Mouse (Mus musculus): ENCODE measurements around the gene Catsper3. TPM values are rescaled to one million over a fixed set of nuclear protein-coding genes. Genes with fewer than 3 reads are reported as not detected.

Gene Catsper3
- total RNA-seq (2021) = under 1 TPM in 1 of 2 experiments, not detected in 1; 0.22 TPM
- long read RNA-seq, experiment 1 = 0 reads
- long read RNA-seq, experiment 2, partial matches to known transcripts = 0 of 2 reads
- long read RNA-seq, experiment 2, other reads (novel, unspliced or antisense) = 2 of 2 reads

- intact Hi-C loops (cut with DNase I; ENCODE audit: low total_unique reads) = no loop called here
- no peak for DNase-seq
Observed at GRCm38 (mm10) chr13:55784268-55784667, at the start of gene Catsper3. TSS of gene Catsper3 (plus strand) at chr13:55784568.

DNA sequence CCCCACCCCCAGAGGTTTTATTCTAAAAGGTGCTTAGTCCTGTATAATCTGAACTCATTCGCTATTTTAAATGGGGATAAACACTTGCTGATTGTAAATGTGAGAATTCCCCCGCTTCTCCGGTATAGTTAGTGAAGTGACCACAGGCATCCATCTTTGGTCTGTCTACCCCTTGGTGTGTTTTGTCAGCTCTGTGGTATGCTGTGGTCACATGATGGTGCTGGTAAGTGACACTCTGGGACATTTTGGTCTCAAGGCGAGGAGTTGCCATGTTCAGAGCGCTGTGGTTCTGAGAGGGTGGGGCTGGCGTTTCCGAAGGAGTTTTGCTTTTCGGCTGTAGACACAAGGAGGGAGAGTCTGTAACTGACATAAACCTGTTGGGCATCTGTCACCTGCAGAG, 46.5 kb upstream of the Catsper3 start:
- intact Hi-C loops (cut with DNase I; ENCODE audit: low total_unique reads) = no loop called here
- DNase-seq = no peak

DNA sequence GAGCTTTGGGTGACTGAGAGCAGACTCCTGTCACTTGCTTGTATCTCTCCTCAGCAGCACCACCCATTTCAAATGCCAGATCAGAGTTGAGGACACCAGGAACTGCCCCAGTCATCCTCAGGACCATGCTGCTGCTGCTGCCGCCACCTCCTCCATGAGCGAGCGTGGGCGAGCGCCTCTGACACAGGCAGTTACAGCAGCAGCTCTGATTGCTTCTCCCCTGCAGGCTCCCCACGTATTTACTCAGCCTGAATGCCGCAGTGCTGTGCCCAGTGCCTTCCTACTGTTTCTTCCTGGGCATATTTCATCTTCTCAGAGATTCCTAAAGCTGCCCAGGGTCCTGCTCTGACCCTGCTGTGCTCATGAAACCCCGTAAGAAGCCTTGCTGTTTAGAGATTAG, 42.1 kb upstream of the Catsper3 start:
- DNase-seq = no peak
- intact Hi-C loops (cut with DNase I; ENCODE audit: low total_unique reads) = no loop called here

DNA sequence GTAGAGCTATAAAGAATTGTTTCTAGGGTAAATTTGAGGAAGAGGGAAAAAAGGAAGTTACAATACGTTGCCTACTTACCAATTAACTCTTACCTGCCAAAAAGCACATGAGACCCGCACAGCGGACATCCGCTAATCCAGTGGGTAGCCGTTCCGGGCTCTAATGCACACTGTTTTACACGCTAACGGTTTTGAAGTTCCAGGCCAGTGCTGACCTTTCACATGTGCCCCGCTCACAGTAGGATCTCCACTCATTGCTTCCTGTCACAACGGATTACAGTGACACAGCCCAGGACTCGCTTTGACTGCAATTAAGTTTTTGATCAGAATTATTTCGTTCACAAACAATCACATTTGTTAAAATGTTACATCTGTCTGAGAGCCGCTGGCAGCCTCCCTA, 30.0 kb upstream of the Catsper3 start:
- no peak for DNase-seq
- intact Hi-C loops (cut with DNase I; ENCODE audit: low total_unique reads) = no loop called here

DNA sequence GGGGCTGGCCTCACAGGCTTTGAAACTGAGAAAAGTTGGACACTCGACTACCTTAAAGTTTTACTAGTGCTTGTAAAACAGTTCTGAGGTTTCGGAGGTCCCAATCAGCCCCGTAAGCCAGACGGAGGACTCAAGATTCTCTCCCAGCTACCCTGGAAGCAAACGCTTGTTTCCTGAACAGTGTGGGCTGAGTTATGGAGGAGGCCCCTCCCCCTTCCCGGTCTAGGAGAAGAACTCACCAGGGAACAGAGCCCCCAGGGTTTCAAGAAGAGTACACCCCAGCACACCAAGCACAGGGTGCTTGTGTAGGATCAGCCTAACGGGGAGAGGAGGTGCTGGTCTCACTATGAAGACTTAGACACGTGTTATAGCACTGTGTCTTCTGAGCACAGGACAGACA, 27.6 kb upstream of the Catsper3 start:
- intact Hi-C loops (cut with DNase I; ENCODE audit: low total_unique reads) = no loop called here
- no peak for DNase-seq

- intact Hi-C loops (cut with DNase I; ENCODE audit: low total_unique reads) = no loop called here
- DNase-seq = no peak
Observed at GRCm38 (mm10) chr13:55757645-55758044, 26.7 kb upstream of the Catsper3 start.

- intact Hi-C loops (cut with DNase I; ENCODE audit: low total_unique reads) = no loop called here
Observed at GRCm38 (mm10) chr13:55760576-55760975, 23.8 kb upstream of the Catsper3 start.

DNA sequence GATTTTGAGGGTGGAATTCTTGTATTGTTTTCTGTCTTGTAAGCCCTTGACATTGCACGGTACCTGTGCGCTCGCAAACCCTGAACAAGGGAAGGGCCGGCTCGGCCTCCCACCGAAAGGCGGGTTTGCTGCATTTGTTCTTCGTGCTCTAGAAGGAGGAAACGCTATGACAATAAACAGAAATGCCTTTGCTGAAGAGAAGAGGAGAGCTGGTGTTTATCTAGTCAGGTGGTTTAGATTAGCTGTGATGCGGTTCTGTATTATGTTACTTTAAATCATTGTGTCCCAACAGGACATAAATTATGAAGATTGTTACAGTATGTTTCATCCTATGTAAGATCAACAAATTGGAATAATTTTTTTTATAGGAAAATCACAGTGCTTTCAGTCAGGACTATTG, 22.9 kb upstream of the Catsper3 start:
- DNase-seq = no peak
- intact Hi-C loops (cut with DNase I; ENCODE audit: low total_unique reads) = no loop called here

More at GRCm38 (mm10) chr13:55760576-55760975, 23.8 kb upstream of the Catsper3 start:
- no peak for DNase-seq

DNA sequence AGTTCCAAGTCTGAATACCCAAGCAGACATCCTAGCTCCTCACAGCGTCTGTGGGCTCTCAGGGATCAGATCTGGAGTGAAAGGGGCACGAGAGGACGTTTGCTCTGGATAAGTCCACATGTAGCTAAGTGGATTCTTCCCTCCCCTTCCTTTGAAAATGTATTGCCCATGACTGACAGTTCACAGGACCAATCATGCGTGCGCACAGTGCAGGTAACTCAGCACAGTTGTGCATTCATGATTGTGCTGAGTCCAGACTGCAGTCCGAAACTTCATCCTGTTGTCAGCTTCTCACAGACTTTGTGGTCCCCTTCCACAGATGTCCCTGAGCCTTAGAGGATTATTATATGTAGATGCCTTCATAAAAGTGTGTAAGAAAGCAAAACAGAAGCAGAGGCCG, 10.0 kb upstream of the Catsper3 start:
- intact Hi-C loops (cut with DNase I; ENCODE audit: low total_unique reads) = no loop called here
- DNase-seq = no peak

DNA sequence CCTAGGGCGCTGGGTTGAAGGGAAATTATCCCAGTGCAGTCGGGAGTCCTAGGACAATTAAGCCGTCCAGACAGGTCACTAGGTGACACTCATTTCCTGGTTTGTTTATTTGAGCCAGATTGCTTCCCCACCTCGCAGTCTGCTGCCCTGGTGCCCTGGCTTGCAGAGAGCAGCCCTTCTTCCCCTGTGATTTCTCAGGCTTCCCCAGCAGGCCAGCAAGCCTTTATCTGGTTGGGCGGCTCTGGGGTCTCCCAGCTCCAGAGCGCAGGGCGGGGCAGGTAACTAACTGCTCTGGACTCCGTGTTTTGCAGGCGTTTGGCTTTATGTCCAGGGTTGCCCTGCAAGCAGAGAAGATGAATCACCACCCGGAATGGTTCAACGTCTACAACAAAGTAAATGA, 9.3 kb upstream of the Catsper3 start:
- intact Hi-C loops (cut with DNase I; ENCODE audit: low total_unique reads) = no loop called here
- DNase-seq = no peak

- intact Hi-C loops (cut with DNase I; ENCODE audit: low total_unique reads) = no loop called here
- DNase-seq = no peak
Observed at GRCm38 (mm10) chr13:55786120-55786519, 1.8 kb downstream of the Catsper3 start.

- intact Hi-C loops (cut with DNase I; ENCODE audit: low total_unique reads) = no loop called here
- DNase-seq = no peak
Observed at GRCm38 (mm10) chr13:55801246-55801645, 16.9 kb downstream of the Catsper3 start.

- intact Hi-C loops (cut with DNase I; ENCODE audit: low total_unique reads) = no loop called here
- DNase-seq = no peak
Observed at GRCm38 (mm10) chr13:55803973-55804372, 19.6 kb downstream of the Catsper3 start.

GRCm38 (mm10) chr13:55809041-55809623, 24.8 kb downstream of the Catsper3 start:
- DNase-seq = no peak
- intact Hi-C loops (cut with DNase I; ENCODE audit: low total_unique reads) = no loop called here

DNA sequence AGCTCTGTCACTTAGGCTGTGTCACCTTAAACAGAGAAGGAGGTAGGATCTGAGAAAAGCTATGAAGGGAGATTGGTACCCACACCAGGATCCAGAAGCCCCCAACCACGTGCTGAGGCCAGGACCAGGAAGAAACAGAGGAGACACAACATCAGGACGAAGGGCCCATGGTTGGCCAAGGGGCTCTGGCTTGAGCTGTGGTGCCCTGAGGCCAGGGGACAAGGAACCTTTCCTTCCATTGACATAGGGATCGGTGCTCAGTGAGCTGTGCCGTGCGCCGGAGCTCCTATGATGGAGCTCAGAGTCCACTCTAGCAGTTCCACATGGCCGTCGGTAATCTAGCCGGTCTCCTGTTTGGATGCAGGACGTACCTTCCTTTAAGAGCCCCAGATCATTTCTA, 25.3 kb downstream of the Catsper3 start:
- no peak for DNase-seq
- intact Hi-C loops (cut with DNase I; ENCODE audit: low total_unique reads) = no loop called here

DNA sequence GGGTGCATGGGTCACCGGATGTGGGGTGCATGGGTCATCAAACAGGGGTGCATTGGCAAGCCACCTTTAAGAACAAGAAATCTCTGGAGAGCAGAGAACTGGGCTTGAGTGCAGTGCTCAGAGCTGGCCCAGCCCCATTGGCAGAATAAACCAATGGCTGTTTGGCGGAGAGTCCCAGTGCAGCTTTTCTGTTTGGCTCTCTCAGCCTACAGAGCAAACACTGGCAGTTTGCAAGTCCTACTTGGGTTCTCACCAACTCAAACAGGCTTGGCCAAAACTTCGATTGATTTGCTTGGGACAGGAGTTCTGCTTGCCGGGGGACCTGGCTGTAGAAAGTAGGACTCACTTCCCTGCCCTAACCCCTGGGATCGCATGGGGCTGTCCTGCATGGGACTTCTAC, 26.6 kb downstream of the Catsper3 start:
- DNase-seq = no peak
- intact Hi-C loops (cut with DNase I; ENCODE audit: low total_unique reads) = no loop called here

GRCm38 (mm10) chr13:55813490-55814016, 29.2 kb downstream of the Catsper3 start:
- no peak for DNase-seq
- intact Hi-C loops (cut with DNase I; ENCODE audit: low total_unique reads) = no loop called here

DNA sequence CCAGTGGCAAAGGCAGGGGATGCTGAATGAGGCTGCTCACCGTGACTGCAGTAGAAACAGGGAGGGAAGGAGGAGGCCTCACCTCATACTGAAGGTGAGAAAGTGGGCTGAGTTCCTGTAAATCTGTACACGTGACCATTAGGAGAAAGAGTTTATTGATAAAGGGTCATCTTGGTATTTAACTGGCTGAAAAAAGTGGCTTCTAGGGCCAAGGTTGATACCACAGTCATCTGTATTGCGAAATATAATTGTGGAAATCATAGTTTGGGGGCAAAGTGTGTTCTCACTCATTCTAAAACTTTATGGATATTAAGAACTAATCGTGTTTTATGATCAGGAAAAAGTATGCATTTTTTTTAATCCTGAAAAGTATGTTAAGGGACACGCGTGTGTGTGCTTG, 30.5 kb downstream of the Catsper3 start:
- intact Hi-C loops (cut with DNase I; ENCODE audit: low total_unique reads) = no loop called here
- no peak for DNase-seq

DNA sequence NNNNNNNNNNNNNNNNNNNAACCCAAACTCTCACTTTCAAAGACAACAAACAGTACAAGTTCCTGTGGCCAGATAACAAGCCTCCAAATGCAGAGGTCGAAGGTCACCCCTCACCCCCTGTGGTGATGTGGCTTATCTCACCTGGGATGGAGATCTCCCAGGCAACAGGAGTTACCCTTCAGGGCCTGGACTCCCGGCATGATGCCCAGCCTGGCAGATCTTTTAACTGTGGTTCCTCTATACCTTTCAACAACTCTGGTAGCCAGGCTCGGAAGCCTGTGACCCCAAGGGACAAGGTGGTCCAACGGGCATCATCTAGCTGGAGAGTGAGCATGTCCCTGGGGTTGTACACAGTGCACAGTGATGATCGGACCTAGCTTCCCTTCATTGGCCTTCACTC, 38.1 kb downstream of the Catsper3 start:
- intact Hi-C loops (cut with DNase I; ENCODE audit: low total_unique reads) = no loop called here
- peak; percentile 3 for DNase-seq

GRCm38 (mm10) chr13:55824151-55824945, 40.0 kb downstream of the Catsper3 start:
- DNase-seq = peak; percentile 10
- intact Hi-C loops (cut with DNase I; ENCODE audit: low total_unique reads) = no loop called here

DNA sequence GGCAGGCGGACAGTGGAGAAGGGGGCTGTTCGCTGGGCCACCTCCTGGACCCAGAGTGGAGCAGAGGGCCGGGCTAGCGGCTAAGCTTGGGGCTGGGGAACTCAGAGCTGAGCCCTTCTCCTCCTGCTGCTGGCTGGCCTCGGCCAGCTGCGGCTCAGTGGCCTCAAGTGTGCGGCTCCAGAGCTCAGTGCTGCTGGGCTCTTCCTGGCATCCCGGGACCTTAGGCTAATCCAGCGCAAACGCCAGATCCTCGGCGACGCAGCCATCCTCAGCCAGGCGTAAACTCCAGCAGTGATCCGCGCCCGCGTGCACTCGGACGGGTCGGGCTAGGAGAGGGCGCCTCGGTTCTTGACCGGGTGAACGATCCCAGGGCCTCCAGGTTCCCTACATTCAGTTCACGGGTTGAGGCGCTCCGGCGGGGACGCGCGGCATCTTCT, 40.9 kb downstream of the Catsper3 start:
- intact Hi-C loops (cut with DNase I; ENCODE audit: low total_unique reads) = no loop called here
- peak; percentile 23 for DNase-seq

Measured in gastrocnemius, postnatal 14 days (tissue).